Mouse (Mus musculus) heart, postnatal 0 days (tissue): ENCODE results near the gene Gm5134. TPM values are rescaled to one million over a fixed set of nuclear protein-coding genes. Genes with fewer than 3 reads are reported as not detected.

Source experiments
- ATAC-seq: fragments of 200-750 bp; cut with Nextera tagmentation; 2 replicates; pipeline ENCODE4 v1.8.0; 2017; ENCODE audit warnings: low read depth, moderate number of reproducible peaks, moderate library complexity; ENCODE audit not compliant: insufficient read depth
- DNase-seq: peaks from one replicate; pipeline ENCODE4 v3.0.0-alpha.2; 2016; ENCODE audit warnings: low spot score
- H3K27ac ChIP-seq: fragments of 300-500 bp; sonication (generic); 2 replicates; pipeline ENCODE4 v1.5.1; 2014; ENCODE audit warnings: low read depth, mild to moderate bottlenecking
- H3K27me3 ChIP-seq: fragments of 300-500 bp; sonication (generic); 2 replicates; pipeline ENCODE4 v1.6.1; 2014; ENCODE audit warnings: low read length, mixed read lengths; ENCODE audit not compliant: control insufficient read depth, insufficient read depth
- H3K36me3 ChIP-seq: fragments of 300-500 bp; sonication (generic); replicated peaks from 2 replicates; pipeline ENCODE4 v1.6.1; 2014; ENCODE audit warnings: low read length, mixed read lengths; ENCODE audit not compliant: control insufficient read depth, insufficient read depth
- H3K4me1 ChIP-seq: fragments of 300-500 bp; sonication (generic); 2 replicates; pipeline ENCODE4 v1.6.1; 2014; ENCODE audit warnings: antibody characterized with exemption; ENCODE audit not compliant: control insufficient read depth, insufficient read depth
- H3K4me2 ChIP-seq: fragments of 300-500 bp; sonication (generic); 2 replicates; pipeline ENCODE4 v1.6.1; 2014; ENCODE audit warnings: low read depth, mild to moderate bottlenecking, low read length, moderate library complexity
- H3K4me3 ChIP-seq: fragments of 300-500 bp; sonication (generic); 2 replicates; pipeline ENCODE4 v1.5.1; 2014; ENCODE audit warnings: low read depth, low read length
- H3K9ac ChIP-seq: fragments of 300-500 bp; sonication (generic); replicated peaks from 2 replicates; pipeline ENCODE4 v1.6.1; 2014; ENCODE audit warnings: low read depth, low read length, mixed read lengths
- H3K9me3 ChIP-seq: fragments of 300-500 bp; sonication (generic); replicated peaks from 2 replicates; pipeline ENCODE4 v1.6.1; 2016; ENCODE audit warnings: low read length; ENCODE audit not compliant: control insufficient read depth
- CTCF ChIP-seq: IDR thresholded peaks from 2 replicates; pipeline ENCODE4 v1.5.1; 2016; ENCODE audit warnings: antibody characterized with exemption, control low read depth, low read depth
- EP300 ChIP-seq: IDR thresholded peaks from 2 replicates; pipeline ENCODE4 v1.6.1; 2016; ENCODE audit warnings: antibody characterized with exemption, low read depth
- WGBS: fragments of 180-500 bp; shearing (Covaris S2); extraction: QIAGEN DNeasy Blood & Tissue Kit; methylation state at CpG from one replicate; pipeline ENCODE4 v1.1.7; 2014; 5-methylcytosine and 5-hydroxymethylcytosine counted together
- polyA plus RNA-seq: library from polyadenylated mRNA; unstranded; fragments of >200 nt; fragmentation: Nextera tagmentation; extraction: Ambion mirVana; gene quantifications from 2 replicates; pipeline ENCODE4 v1.2.1, GENCODE M21; 2015
- total RNA-seq: library from RNA; depleted of rRNA; stranded (reverse); fragments of >200 nt; gene quantifications from 2 replicates; pipeline ENCODE4 v1.2.3, GENCODE M21; 2014; ENCODE audit warnings: low replicate concordance

Gm5134 gene
- total and polyA plus RNA-seq, 2 experiments from 2014 or later, result not detected

- H3K9me3 ChIP-seq, result no peaks in the 10 kb centered on the region
- ATAC-seq (no peak), DNase-seq (no peak)
- TF ChIP-seq CTCF (no peak), EP300 (no peak)
- 76% methylated on average over 7 of the region's 7 CpGs for WGBS
- H3K27ac ChIP-seq, result no peak overlapping the region
- no peaks in the 10 kb centered on the region for H3K36me3 ChIP-seq
- peaks cover 5% of the 10 kb centered on the region; the same call in 1 of the 2 replicates for H3K27me3 ChIP-seq
- no peak overlapping the region for H3K4me2 ChIP-seq
- H3K4me3 ChIP-seq, result no peak overlapping the region
- peaks cover 11% of the 10 kb centered on the region for H3K4me1 ChIP-seq
- H3K9ac ChIP-seq, result no peak overlapping the region
Measured at GRCm38 (mm10) chr10:75945896-75946295, 8.4 kb upstream of the Gm5134 start.

- WGBS, result 68% methylated on average over 5 of the region's 5 CpGs
- no peak for ATAC-seq
- DNase-seq, result no peak
- Histone ChIP-seq H3K4me2 (no peak overlapping the region), H3K9me3 (no peaks in the 10 kb centered on the region), H3K27me3 (peaks cover 9% of the 10 kb centered on the region; the same call in 1 of the 2 replicates), H3K36me3 (no peaks in the 10 kb centered on the region), H3K4me3 (no peak overlapping the region), H3K27ac (no peak overlapping the region), H3K9ac (no peak overlapping the region), H3K4me1 (peaks cover 16% of the 10 kb centered on the region)
- TF ChIP-seq CTCF (no peak), EP300 (no peak)
Measured at GRCm38 (mm10) chr10:75948079-75948478, 6.2 kb upstream of the Gm5134 start.

- Histone ChIP-seq H3K9me3 (no peaks in the 10 kb centered on the region), H3K27me3 (peaks cover 9% of the 10 kb centered on the region; the same call in 1 of the 2 replicates), H3K4me1 (peaks cover 8% of the 10 kb centered on the region; the same call in 1 of the 2 replicates), H3K9ac (no peak overlapping the region), H3K36me3 (no peaks in the 10 kb centered on the region), H3K4me2 (no peak overlapping the region), H3K4me3 (no peak overlapping the region), H3K27ac (no peak overlapping the region)
- WGBS, result 74% methylated on average over 22 of the region's 22 CpGs
- DNase-seq (no peak), ATAC-seq (no peak)
- TF ChIP-seq CTCF (no peak), EP300 (no peak)
Measured at GRCm38 (mm10) chr10:75949053-75950045, 5.0 kb upstream of the Gm5134 start.

GRCm38 (mm10) chr10:75950791-75951210, 3.5 kb upstream of the Gm5134 start:
- Histone ChIP-seq H3K4me3 (peak overlapping the region; percentile 56), H3K9ac (peak overlapping the region; percentile 40), H3K36me3 (no peaks in the 10 kb centered on the region), H3K9me3 (no peaks in the 10 kb centered on the region), H3K27me3 (peaks cover 9% of the 10 kb centered on the region; the same call in 1 of the 2 replicates), H3K27ac (no peak overlapping the region), H3K4me2 (peak overlapping the region; percentile 94), H3K4me1 (peaks cover 6% of the 10 kb centered on the region; the same call in 1 of the 2 replicates)
- WGBS, result 2% methylated on average over 17 of the region's 23 CpGs
- TF ChIP-seq CTCF (no peak), EP300 (no peak)
- ATAC-seq (peak; percentile 67), DNase-seq (no peak)

GRCm38 (mm10) chr10:75951424-75952050, 2.8 kb upstream of the Gm5134 start:
- peak overlapping the region; percentile 56 for H3K4me3 ChIP-seq
- H3K9ac ChIP-seq, result peak overlapping the region; percentile 40
- H3K4me2 ChIP-seq, result peak overlapping the region; percentile 94
- H3K27me3 ChIP-seq, result peaks cover 9% of the 10 kb centered on the region; the same call in 1 of the 2 replicates
- H3K9me3 ChIP-seq, result no peaks in the 10 kb centered on the region
- H3K27ac ChIP-seq, result no peak overlapping the region
- no peaks in the 10 kb centered on the region for H3K36me3 ChIP-seq
- WGBS, result 3% methylated on average over 13 of the region's 13 CpGs
- TF ChIP-seq CTCF (peak; percentile 58), EP300 (no peak)
- peaks cover 6% of the 10 kb centered on the region; the same call in 1 of the 2 replicates for H3K4me1 ChIP-seq
- ATAC-seq (no peak), DNase-seq (peak; percentile 43)
